Mouse (Mus musculus): ENCODE results near the gene Slx4. TPM values are rescaled to one million over a fixed set of nuclear protein-coding genes. Genes with fewer than 3 reads are reported as not detected.
"Not testable (repeated sequence)": the region's sequence is repeated elsewhere in the genome, so short reads cannot be mapped to it uniquely, and the experiment has no call there.

The Slx4 gene
- polyA plus RNA-seq, 1 experiment from 2014 or later = 27.8 TPM

DNA sequence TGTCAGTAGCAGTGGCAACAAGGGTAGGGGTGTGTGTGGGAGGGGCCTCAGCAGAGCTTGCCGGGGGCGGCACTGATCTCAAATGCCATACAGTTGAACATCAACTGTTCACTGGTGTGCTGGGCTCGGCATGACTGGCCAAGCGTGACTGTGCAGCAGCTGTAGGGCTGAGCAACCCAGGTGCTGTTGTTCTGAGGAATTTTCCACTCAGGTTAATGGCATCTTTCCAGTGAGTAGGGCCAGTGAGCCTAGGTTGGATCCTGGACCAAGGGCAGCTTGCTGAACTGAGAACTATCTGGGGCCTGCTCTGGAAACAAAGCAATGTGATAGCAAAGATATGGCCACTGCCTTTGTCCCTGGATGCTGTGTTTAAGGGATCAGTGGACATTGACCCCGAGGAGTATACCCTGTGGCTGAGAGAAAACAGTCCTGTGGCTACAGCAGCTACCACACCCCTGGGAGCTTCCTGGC, 25.8 kb upstream of the Slx4 start:
- Histone ChIP-seq H3K9me3 (ENCODE audit: low read depth, low read length) (no peaks in the 10 kb centered on the region), H3K4me2 (no peak overlapping the region), H3K9ac (no peak overlapping the region), H3K27me3 (ENCODE audit: insufficient read depth, low read length) (no peaks in the 10 kb centered on the region), H3K4me3 (ENCODE audit: low read depth, low read length) (no peak overlapping the region), H3K36me3 (ENCODE audit: insufficient read depth) (no peaks in the 10 kb centered on the region), H3K4me1 (ENCODE audit: insufficient read depth) (no peaks in the 10 kb centered on the region), H3K27ac (ENCODE audit: low read depth) (no peak overlapping the region)
- DNase-seq (no peak), ATAC-seq (ENCODE audit: insufficient read depth) (no peak)
- 84% methylated on average over 5 of the region's 5 CpGs for WGBS
- no peak for TF ChIP-seq CTCF (IDR thresholded peaks at IDR 0.05; ENCODE audit: low read depth)

- H3K27me3 ChIP-seq (ENCODE audit: insufficient read depth, low read length) = no peaks in the 10 kb centered on the region
- no peaks in the 10 kb centered on the region for H3K4me1 ChIP-seq (ENCODE audit: insufficient read depth)
- no peaks in the 10 kb centered on the region for H3K9me3 ChIP-seq (ENCODE audit: low read depth, low read length)
- H3K9ac ChIP-seq = no peak overlapping the region
- H3K4me2 ChIP-seq = no peak overlapping the region
- DNase-seq (no peak), ATAC-seq (ENCODE audit: insufficient read depth) (no peak)
- H3K36me3 ChIP-seq (ENCODE audit: insufficient read depth) = no peaks in the 10 kb centered on the region
- WGBS = 75% methylated on average over 3 of the region's 3 CpGs
- TF ChIP-seq CTCF (IDR thresholded peaks at IDR 0.05; ENCODE audit: low read depth) = no peak
- no peak overlapping the region for H3K4me3 ChIP-seq (ENCODE audit: low read depth, low read length)
- H3K27ac ChIP-seq (ENCODE audit: low read depth) = no peak overlapping the region
Observed at GRCm38 (mm10) chr16:4027211-4027610, 23.6 kb upstream of the Slx4 start.

GRCm38 (mm10) chr16:4026672-4027071, 23.1 kb upstream of the Slx4 start:
- Histone ChIP-seq H3K9me3 (ENCODE audit: low read depth, low read length) (no peaks in the 10 kb centered on the region), H3K27me3 (ENCODE audit: insufficient read depth, low read length) (no peaks in the 10 kb centered on the region), H3K36me3 (ENCODE audit: insufficient read depth) (no peaks in the 10 kb centered on the region), H3K4me3 (ENCODE audit: low read depth, low read length) (no peak overlapping the region), H3K9ac (no peak overlapping the region), H3K4me2 (no peak overlapping the region), H3K4me1 (ENCODE audit: insufficient read depth) (no peaks in the 10 kb centered on the region), H3K27ac (ENCODE audit: low read depth) (no peak overlapping the region)
- 47% methylated on average over 1 of the region's 1 CpGs for WGBS
- no peak for DNase-seq
- TF ChIP-seq CTCF (IDR thresholded peaks at IDR 0.05; ENCODE audit: low read depth) = no peak
- no peak for ATAC-seq (ENCODE audit: insufficient read depth)

- no peak for TF ChIP-seq CTCF (IDR thresholded peaks at IDR 0.05; ENCODE audit: low read depth)
- H3K4me1 ChIP-seq (ENCODE audit: insufficient read depth) = no peaks in the 10 kb centered on the region
- H3K4me2 ChIP-seq = no peak overlapping the region
- no peak overlapping the region for H3K27ac ChIP-seq (ENCODE audit: low read depth)
- H3K9me3 ChIP-seq (ENCODE audit: low read depth, low read length) = no peaks in the 10 kb centered on the region
- WGBS = 71% methylated on average over 4 of the region's 4 CpGs
- H3K36me3 ChIP-seq (ENCODE audit: insufficient read depth) = no peaks in the 10 kb centered on the region
- no peaks in the 10 kb centered on the region for H3K27me3 ChIP-seq (ENCODE audit: insufficient read depth, low read length)
- no peak overlapping the region for H3K4me3 ChIP-seq (ENCODE audit: low read depth, low read length)
- ATAC-seq (ENCODE audit: insufficient read depth) (no peak), DNase-seq (no peak)
- H3K9ac ChIP-seq = no peak overlapping the region
Observed at GRCm38 (mm10) chr16:4022719-4023118, 19.1 kb upstream of the Slx4 start.

GRCm38 (mm10) chr16:4021241-4021640, 17.7 kb upstream of the Slx4 start:
- WGBS = 80% methylated on average over 1 of the region's 1 CpGs
- DNase-seq = no peak

DNA sequence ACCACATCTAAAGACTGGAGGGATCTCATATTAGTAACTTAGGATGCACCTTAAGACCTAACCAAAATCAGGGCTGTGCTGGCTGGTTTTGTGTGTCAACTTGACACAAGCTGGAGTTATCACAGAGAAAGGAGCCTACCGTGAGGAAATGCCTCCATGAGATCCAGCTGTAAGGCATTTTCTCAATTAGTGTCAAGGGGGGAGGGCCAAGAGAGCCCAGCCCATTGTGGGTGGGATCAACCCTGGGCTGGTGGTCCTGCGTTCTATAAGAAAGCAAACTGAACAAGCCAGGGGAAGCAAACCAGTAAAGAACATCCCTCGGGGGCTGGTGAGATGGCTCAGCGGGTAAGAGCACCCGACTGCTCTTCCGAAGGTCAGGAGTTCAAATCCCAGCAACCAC, 13.9 kb upstream of the Slx4 start:
- H3K9me3 ChIP-seq (ENCODE audit: low read depth, low read length); H3K9ac ChIP-seq; H3K36me3 ChIP-seq (ENCODE audit: insufficient read depth); H3K27me3 ChIP-seq (ENCODE audit: insufficient read depth, low read length); H3K4me3 ChIP-seq (ENCODE audit: low read depth, low read length); ATAC-seq (ENCODE audit: insufficient read depth); DNase-seq; H3K4me1 ChIP-seq (ENCODE audit: insufficient read depth); H3K4me2 ChIP-seq; H3K27ac ChIP-seq (ENCODE audit: low read depth): not testable (repeated sequence)
- WGBS = 80% methylated on average over 6 of the region's 6 CpGs

More at GRCm38 (mm10) chr16:4021241-4021640, 17.7 kb upstream of the Slx4 start:
- Histone ChIP-seq H3K4me1 (ENCODE audit: insufficient read depth) (no peaks in the 10 kb centered on the region), H3K9ac (no peak overlapping the region), H3K36me3 (ENCODE audit: insufficient read depth) (no peaks in the 10 kb centered on the region), H3K27ac (ENCODE audit: low read depth) (no peak overlapping the region), H3K27me3 (ENCODE audit: insufficient read depth, low read length) (no peaks in the 10 kb centered on the region), H3K4me2 (no peak overlapping the region), H3K9me3 (ENCODE audit: low read depth, low read length) (no peaks in the 10 kb centered on the region), H3K4me3 (ENCODE audit: low read depth, low read length) (no peak overlapping the region)
- ATAC-seq (ENCODE audit: insufficient read depth) = no peak
- peak; percentile 6; the same call in 1 of the 2 replicates for TF ChIP-seq CTCF (IDR thresholded peaks at IDR 0.05; ENCODE audit: low read depth)

DNA sequence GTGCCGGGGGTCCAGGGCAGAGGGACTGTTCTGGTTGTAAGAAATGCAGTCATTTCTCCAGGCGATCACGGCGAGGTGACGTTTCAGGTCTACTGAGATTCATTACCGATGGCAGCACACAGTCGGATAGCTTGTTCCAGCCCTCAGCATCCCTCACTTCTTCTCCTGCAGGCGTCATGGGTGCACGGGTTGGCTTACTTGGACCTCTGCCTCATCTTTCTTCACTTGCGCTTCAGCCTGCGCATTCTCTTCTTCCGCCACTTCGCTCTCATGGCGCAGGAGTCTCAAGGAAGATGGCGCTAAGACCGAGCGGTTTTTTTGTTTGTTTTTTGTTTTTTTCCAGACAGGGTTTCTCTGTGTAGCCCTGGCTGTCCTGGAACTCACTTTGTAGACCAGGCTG, 13.2 kb upstream of the Slx4 start:
- H3K27ac ChIP-seq (ENCODE audit: low read depth); H3K4me3 ChIP-seq (ENCODE audit: low read depth, low read length); H3K4me1 ChIP-seq (ENCODE audit: insufficient read depth); H3K9me3 ChIP-seq (ENCODE audit: low read depth, low read length); H3K27me3 ChIP-seq (ENCODE audit: insufficient read depth, low read length); DNase-seq; H3K4me2 ChIP-seq; H3K9ac ChIP-seq; H3K36me3 ChIP-seq (ENCODE audit: insufficient read depth); ATAC-seq (ENCODE audit: insufficient read depth): not testable (repeated sequence)
- 76% methylated on average over 17 of the region's 17 CpGs for whole genome bisulfite sequencing
